Mouse (Mus musculus): ENCODE measurements around the gene Miip. TPM values are rescaled to one million over a fixed set of nuclear protein-coding genes. Genes with fewer than 3 reads are reported as not detected.
"Not testable (repeated sequence)": the region's sequence is repeated elsewhere in the genome, so short reads cannot be mapped to it uniquely, and the experiment has no call there.

The Miip gene
- polyA plus RNA-seq, 1 experiment from 2014 or later, result 42.7 TPM

GRCm38 (mm10) chr4:147821414-147821813 is 47.2 kb downstream of the Miip start:
- H3K27ac ChIP-seq; H3K27me3 ChIP-seq; ATAC-seq (ENCODE audit: insufficient number of reproducible peaks, insufficient read depth, low FRiP score, low TSS enrichment); H3K4me1 ChIP-seq; H3K4me3 ChIP-seq; H3K4me2 ChIP-seq (replicated peaks); H3K9ac ChIP-seq: not testable (repeated sequence)
- 87% methylated on average over 3 of the region's 3 CpGs for WGBS
- Histone ChIP-seq H3K9me3 (peaks cover 67% of the 10 kb centered on the region), H3K36me3 (peaks cover 34% of the 10 kb centered on the region)

DNA sequence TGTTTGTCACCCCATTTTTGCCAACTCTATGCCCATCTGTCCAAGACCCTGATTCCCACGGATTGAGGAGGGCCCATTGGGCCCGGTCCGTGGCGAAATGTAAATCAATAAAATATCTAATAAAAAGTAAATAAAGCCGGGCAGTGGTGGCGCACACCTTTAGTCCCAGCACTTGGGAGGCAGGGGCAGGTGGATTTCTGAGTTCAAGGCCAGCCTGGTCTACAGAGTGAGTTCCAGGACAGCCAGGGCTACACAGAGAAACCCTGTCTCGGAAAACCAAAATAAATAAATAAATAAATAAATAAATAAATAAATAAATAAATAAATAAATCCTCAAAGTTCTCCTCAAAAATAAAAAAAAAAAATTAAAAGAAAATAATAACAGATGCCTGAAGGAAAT is 49.0 kb downstream of the Miip start:
- Histone ChIP-seq H3K9me3 (peaks cover 51% of the 10 kb centered on the region), H3K36me3 (peaks cover 19% of the 10 kb centered on the region)
- not testable (repeated sequence) for H3K27me3 ChIP-seq; H3K4me2 ChIP-seq (replicated peaks); H3K27ac ChIP-seq; H3K4me1 ChIP-seq; ATAC-seq (ENCODE audit: insufficient number of reproducible peaks, insufficient read depth, low FRiP score, low TSS enrichment); H3K4me3 ChIP-seq; H3K9ac ChIP-seq
- 80% methylated on average over 7 of the region's 7 CpGs for WGBS

DNA sequence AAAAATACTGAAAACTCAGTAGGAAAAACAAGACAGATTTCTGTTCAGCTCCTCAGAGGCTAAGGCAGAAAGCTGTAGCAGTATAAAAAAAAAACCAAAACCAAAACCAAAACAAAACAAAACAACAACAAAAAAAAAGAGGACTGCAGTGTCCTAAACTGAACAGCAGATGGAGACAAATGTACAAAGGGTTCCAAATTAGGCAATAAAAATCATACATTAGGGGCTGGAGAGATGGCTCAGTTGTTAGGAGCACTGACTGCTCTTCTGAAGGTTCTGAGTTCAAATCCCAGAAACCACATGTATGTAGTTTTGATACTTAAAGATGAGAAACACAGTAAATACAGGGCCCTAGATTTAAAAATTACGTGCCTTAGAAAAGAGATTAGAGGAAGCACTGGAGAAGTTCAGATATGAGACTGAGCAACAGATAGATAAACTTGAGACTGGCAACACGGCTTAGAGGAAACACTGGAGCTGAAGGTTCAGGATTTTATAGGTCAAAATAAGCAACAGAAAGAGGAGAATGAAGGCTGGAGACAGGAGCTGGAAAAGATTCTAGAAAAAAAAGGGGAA is 53.9 kb downstream of the Miip start:
- 84% methylated on average over 2 of the region's 2 CpGs for WGBS
- no peak overlapping the region for H3K9ac ChIP-seq
- H3K27ac ChIP-seq, result no peak overlapping the region
- H3K9me3 ChIP-seq, result peaks cover 11% of the 10 kb centered on the region
- H3K4me1 ChIP-seq, result no peaks in the 10 kb centered on the region
- no peak overlapping the region for H3K4me2 ChIP-seq (replicated peaks)
- no peaks in the 10 kb centered on the region for H3K36me3 ChIP-seq
- ATAC-seq (ENCODE audit: insufficient number of reproducible peaks, insufficient read depth, low FRiP score, low TSS enrichment), result no peak
- H3K4me3 ChIP-seq, result no peak overlapping the region
- no peaks in the 10 kb centered on the region for H3K27me3 ChIP-seq

DNA sequence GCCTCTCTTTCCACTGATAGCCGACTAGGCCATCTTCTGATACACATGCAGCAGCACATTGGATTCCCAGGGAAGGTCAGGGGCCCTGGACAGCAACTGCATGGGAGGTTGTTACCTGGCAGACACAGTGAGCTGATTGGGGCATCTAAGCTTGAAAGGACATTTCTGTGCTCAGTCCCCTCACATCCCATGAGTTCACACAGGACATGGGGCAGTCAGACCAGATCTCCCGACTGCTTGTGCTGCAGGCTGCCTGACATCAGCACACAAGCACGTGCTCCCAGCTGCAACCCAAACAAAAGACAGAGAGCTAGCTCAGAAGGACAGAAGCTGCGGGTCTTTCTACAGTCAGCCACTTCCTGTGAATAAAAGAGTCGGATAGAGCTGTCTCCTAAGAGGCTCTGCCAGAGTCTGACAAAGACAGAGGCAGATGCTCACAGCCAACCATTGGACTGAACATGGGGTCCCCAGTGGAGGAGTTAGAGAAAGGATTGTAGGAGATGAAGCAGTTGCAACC is 55.3 kb downstream of the Miip start:
- H3K9ac ChIP-seq, result no peak overlapping the region
- H3K4me2 ChIP-seq (replicated peaks), result no peak overlapping the region
- 42% methylated on average over 5 of the region's 5 CpGs for WGBS
- no peak for ATAC-seq (ENCODE audit: insufficient number of reproducible peaks, insufficient read depth, low FRiP score, low TSS enrichment)
- H3K9me3 ChIP-seq, result peaks cover 5% of the 10 kb centered on the region
- H3K27ac ChIP-seq, result no peak overlapping the region
- no peak overlapping the region for H3K4me3 ChIP-seq
- no peaks in the 10 kb centered on the region for H3K36me3 ChIP-seq
- peaks cover 5% of the 10 kb centered on the region; the same call in 1 of the 2 replicates for H3K4me1 ChIP-seq
- no peaks in the 10 kb centered on the region for H3K27me3 ChIP-seq

Other genes with a start within 250 kb of the Miip start
- 2.1 and 2.6 TPM in 2 replicates for gene Zfp979, start 226.3 kb downstream of the Miip start, polyA plus RNA-seq (2016; fragmentation: Nextera tagmentation; extraction: Ambion mirVana)
- not detected in 2 replicates for gene Zfp534, start 166.3 kb downstream of the Miip start, polyA plus RNA-seq (2016; fragmentation: Nextera tagmentation; extraction: Ambion mirVana)
- gene Zfp984, start 59.0 kb downstream of the Miip start, polyA plus RNA-seq (2016; fragmentation: Nextera tagmentation; extraction: Ambion mirVana), result 5.9 and 8.4 TPM in 2 replicates
- gene Zfp933, start 20.4 kb downstream of the Miip start, polyA plus RNA-seq (2016; fragmentation: Nextera tagmentation; extraction: Ambion mirVana), result 6.0 and 7.6 TPM in 2 replicates
- gene Fv1, start 163 bp upstream of the Miip start, polyA plus RNA-seq (2016; fragmentation: Nextera tagmentation; extraction: Ambion mirVana), result 18.9 and 19.0 TPM in 2 replicates
- 38.2 and 42.6 TPM in 2 replicates for gene Mfn2, start 35.9 kb upstream of the Miip start, polyA plus RNA-seq (2016; fragmentation: Nextera tagmentation; extraction: Ambion mirVana)
- gene Plod1, start 68.0 kb upstream of the Miip start, polyA plus RNA-seq (2016; fragmentation: Nextera tagmentation; extraction: Ambion mirVana), result 52.9 and 54.8 TPM in 2 replicates
- gene 2510039O18Rik, start 72.1 kb upstream of the Miip start, polyA plus RNA-seq (2016; fragmentation: Nextera tagmentation; extraction: Ambion mirVana), result 25.4 and 25.6 TPM in 2 replicates
- not detected in 2 replicates for gene Nppb, start 117.0 kb upstream of the Miip start, polyA plus RNA-seq (2016; fragmentation: Nextera tagmentation; extraction: Ambion mirVana)
- gene Nppa, start 131.9 kb upstream of the Miip start, polyA plus RNA-seq (2016; fragmentation: Nextera tagmentation; extraction: Ambion mirVana), result 0.64 and 10.6 TPM in 2 replicates
- 10.5 and 10.6 TPM in 2 replicates for gene Clcn6, start 170.0 kb upstream of the Miip start, polyA plus RNA-seq (2016; fragmentation: Nextera tagmentation; extraction: Ambion mirVana)
- gene Mthfr, start 170.3 kb upstream of the Miip start, polyA plus RNA-seq (2016; fragmentation: Nextera tagmentation; extraction: Ambion mirVana), result 25.7 and 29.1 TPM in 2 replicates
- 12.0 and 14.0 TPM in 2 replicates for gene Agtrap, start 219.2 kb upstream of the Miip start, polyA plus RNA-seq (2016; fragmentation: Nextera tagmentation; extraction: Ambion mirVana)